Comparison of ENCODE assay signal across 20 mouse cellular contexts in genomic region chr1:58301073-58301472, GRCm38 (mm10). TPM values are rescaled to one million over a fixed set of nuclear protein-coding genes. Genes with fewer than 3 reads are reported as not detected.
DNase-seq lines count a peak whose midpoint lies in the region; ATAC-seq and TF ChIP-seq lines count a peak whose summit lies in the region.
"Had no signal": no experiment of that assay in that cellular context is flagged by ENCODE, and none has a peak within 500 bp of the region (broad histone marks: within the 10 kb centered on the region; RNA-seq: fewer than 3 reads in every experiment).

No protein-coding gene starts in this region.

- 95% methylated on average over 7 of the region's 7 CpGs for WGBS in cerebellum, adult 2 months
- 73% methylated on average over 7 of the region's 7 CpGs for whole genome bisulfite sequencing in liver, postnatal 0 days (ENCODE audit: insufficient replicate concordance)

- no peaks in the 10 kb centered on the region for H3K27me3 ChIP-seq in cerebellum, adult 2 months (ENCODE audit: control insufficient read depth, insufficient read depth, low read length)
- no peaks in the 10 kb centered on the region for H3K27me3 ChIP-seq in liver, postnatal 0 days (ENCODE audit: insufficient read depth, low read length)
- H3K27me3 ChIP-seq: heart, embryonic 15.5 days; hindbrain, embryonic 13.5 days had no signal

- H3K36me3 ChIP-seq in liver, postnatal 0 days (replicated peaks; ENCODE audit: insufficient read depth, low read length) = no peaks in the 10 kb centered on the region
- H3K36me3 ChIP-seq: heart, embryonic 15.5 days; hindbrain, embryonic 13.5 days had no signal

- no peak overlapping the region for H3K4me3 ChIP-seq in cerebellum, adult 2 months (replicated peaks; ENCODE audit: insufficient read depth, low read depth, low read length)
- H3K4me3 ChIP-seq in liver, postnatal 0 days (ENCODE audit: low read depth, low read length) = no peak overlapping the region
- H3K4me3 ChIP-seq: heart, adult 2 months; heart, embryonic 15.5 days; hindbrain, embryonic 13.5 days had no signal

- H3K9me3 ChIP-seq in liver, postnatal 0 days (ENCODE audit: low read length) = no peaks in the 10 kb centered on the region
- H3K9me3 ChIP-seq: heart, embryonic 15.5 days; hindbrain, embryonic 13.5 days had no signal

- no peak for TF ChIP-seq POLR2A in cerebellum, adult 2 months (IDR thresholded peaks at IDR 0.05; ENCODE audit: borderline replicate concordance, insufficient read depth, low read length)

- H3K4me1 ChIP-seq in cerebellum, adult 2 months (ENCODE audit: control insufficient read depth, insufficient read depth, low read length) = peaks cover 2% of the 10 kb centered on the region; the same call in 1 of the 2 replicates
- H3K4me1 ChIP-seq in liver, postnatal 0 days (ENCODE audit: insufficient read depth) = 0 out of 2 replicates have a peak, but pooled peaks cover 3% of the 10 kb centered on the region
- H3K4me1 ChIP-seq: heart, embryonic 15.5 days; hindbrain, embryonic 13.5 days had no signal

- TF ChIP-seq CTCF in cerebellum, adult 2 months (IDR thresholded peaks at IDR 0.05; ENCODE audit: borderline replicate concordance, insufficient read depth, low read depth, low read length) = no peak
- no peak for TF ChIP-seq CTCF in liver, postnatal 0 days (IDR thresholded peaks at IDR 0.05; ENCODE audit: low read depth)

- ATAC-seq in inflammation-experienced regulatory T-cells, adult 6 months = peak; percentile 62
- no peak for ATAC-seq in liver, postnatal 0 days
- ATAC-seq: forebrain, embryonic 14.5 days; hindbrain, postnatal 0 days; intestine, embryonic 16.5 days had no signal

- no peak overlapping the region for H3K27ac ChIP-seq in cerebellum, adult 2 months (ENCODE audit: insufficient read depth, low read length)
- no peak overlapping the region for H3K27ac ChIP-seq in liver, postnatal 0 days (ENCODE audit: low read depth)
- H3K27ac ChIP-seq: heart, adult 2 months; heart, embryonic 15.5 days; hindbrain, embryonic 13.5 days; hindbrain, postnatal 0 days had no signal

- no peak overlapping the region for H3K4me2 ChIP-seq in liver, postnatal 0 days (ENCODE audit: low read depth, low read length)
- H3K4me2 ChIP-seq: heart, embryonic 11.5 days; heart, embryonic 15.5 days; hindbrain, embryonic 13.5 days had no signal

- H3K9ac ChIP-seq in liver, postnatal 0 days (replicated peaks) = no peak overlapping the region
- H3K9ac ChIP-seq: heart, embryonic 15.5 days; hindbrain, embryonic 13.5 days had no signal

- no peak for TF ChIP-seq EP300 in liver, postnatal 0 days (IDR thresholded peaks at IDR 0.05; ENCODE audit: low read depth)

- DNase-seq in thymus, postnatal 4 days = peak; percentile 22
- no peak for DNase-seq in thymus, postnatal 10 days (ENCODE audit: low spot score in 2 of 2)
- peak; percentile 33 to 58 for DNase-seq in CD8-positive naive resting alpha-beta T cell, adult 2 months (ENCODE audit: low read depth in 2 of 2, low spot score in 2 of 2)
- DNase-seq in cerebellum, adult 2 months = no peak
- DNase-seq in liver, postnatal 0 days = no peak
- DNase-seq in natural killer cell, adult 2 months (ENCODE audit: low spot score in 2 of 2) = no peak
- DNase-seq: adrenal gland, postnatal 10 days; cerebellum, adult 11 months; cerebellum, adult 9-10 months; cerebellum, postnatal 25 days; gastrocnemius, postnatal 36 days; heart, adult 2 months; heart, postnatal 14 days had no signal

RNA-seq across cellular contexts. Expression of gene Aox2, which starts 22.9 kb away (rescaled TPM):
- polyA plus RNA-seq in inflammation-experienced regulatory T-cells, adult 6 months (2017; shearing (Covaris generic)) = not detected
- polyA plus RNA-seq in cerebellum, adult 2 months (2012; rRNA removed) = 0.02 and 0.03 TPM in 2 replicates
- 0.01 TPM in 2 replicates for polyA plus RNA-seq in liver, postnatal 0 days (2015; fragmentation: Nextera tagmentation; extraction: Ambion mirVana)
- polyA plus RNA-seq: forebrain, embryonic 14.5 days; heart, adult 2 months; heart, embryonic 11.5 days; heart, embryonic 15.5 days had no signal

Comparison
In these comparisons a context has a peak if more than half of its experiments do, and no peak if none do; other contexts are left out.
1. DNase-seq: peak in thymus, postnatal 4 days (single experiment) and CD8-positive naive resting alpha-beta T cell, adult 2 months (2 of 2); none in thymus, postnatal 10 days (0 of 2), cerebellum, adult 2 months (0 of 2), liver, postnatal 0 days (single experiment) and natural killer cell, adult 2 months (0 of 2).